Mouse (Mus musculus): ENCODE measurements around the gene Naa80. TPM values are rescaled to one million over a fixed set of nuclear protein-coding genes. Genes with fewer than 3 reads are reported as not detected.
A peak's percentile ranks its signal among the peaks of the same experiment; 100 is the strongest.

Naa80 gene
- total and polyA plus RNA-seq, 2 experiments from 2014 or later = 14.5 to 58.8 TPM

DNA sequence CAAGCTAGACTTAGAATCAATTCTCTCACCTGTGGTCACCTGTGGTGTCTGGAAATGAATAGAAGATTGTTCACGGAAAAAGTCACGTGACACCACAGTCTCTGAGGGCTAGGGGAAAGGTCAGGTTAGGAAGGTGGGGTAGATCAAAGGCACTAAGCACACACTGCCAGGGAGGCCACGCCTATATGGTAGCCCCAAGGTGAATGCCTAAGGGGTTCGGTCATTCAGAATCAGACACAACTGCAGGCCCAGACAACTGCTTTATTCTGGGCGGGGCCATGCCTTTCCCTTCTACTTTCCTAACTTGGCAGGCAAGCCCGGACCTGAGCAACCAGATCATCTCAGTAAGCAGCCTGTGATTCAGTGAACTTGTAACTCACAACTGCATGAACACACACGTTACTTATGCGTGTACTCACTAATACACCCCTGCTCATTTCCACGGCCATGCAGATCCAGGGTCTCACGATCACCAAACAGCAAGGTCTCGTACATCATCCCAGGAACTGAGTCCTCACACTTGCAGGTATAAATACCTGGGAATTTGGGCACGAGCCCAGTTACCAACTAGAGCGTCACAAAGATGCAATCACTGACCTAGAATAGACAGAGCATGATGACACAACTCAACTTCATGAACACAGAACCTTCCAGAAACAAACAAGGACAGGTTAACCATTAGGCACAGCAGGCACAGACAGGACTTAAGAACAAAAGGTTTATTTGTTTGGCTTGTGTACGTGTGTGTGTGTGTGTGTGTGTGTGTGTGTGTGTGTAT, 2.9 kb upstream of the Naa80 start:
- 73% methylated on average over 14 of the region's 14 CpGs for WGBS
- Histone ChIP-seq H3K4me3 (ENCODE audit: low read depth, low read length) (no peak overlapping the region), H3K9me3 (replicated peaks; ENCODE audit: control insufficient read depth, low read length) (no peaks in the 10 kb centered on the region), H3K4me2 (ENCODE audit: low read depth, low read length) (no peak overlapping the region), H3K9ac (replicated peaks; ENCODE audit: low read depth, low read length) (no peak overlapping the region), H3K27ac (ENCODE audit: low read depth) (peak overlapping the region; percentile 71), H3K27me3 (ENCODE audit: control insufficient read depth, insufficient read depth, low read length) (no peaks in the 10 kb centered on the region), H3K4me1 (ENCODE audit: control insufficient read depth, insufficient read depth) (peaks cover 17% of the 10 kb centered on the region), H3K36me3 (replicated peaks; ENCODE audit: control insufficient read depth, insufficient read depth, low read length) (peaks cover 27% of the 10 kb centered on the region)
- DNase-seq (ENCODE audit: low spot score) (no peak), ATAC-seq (ENCODE audit: insufficient read depth, low read depth) (no peak)
- TF ChIP-seq CTCF (IDR thresholded peaks at IDR 0.05; ENCODE audit: low read depth) (no peak), EP300 (IDR thresholded peaks at IDR 0.05; ENCODE audit: low read depth) (no peak)

DNA sequence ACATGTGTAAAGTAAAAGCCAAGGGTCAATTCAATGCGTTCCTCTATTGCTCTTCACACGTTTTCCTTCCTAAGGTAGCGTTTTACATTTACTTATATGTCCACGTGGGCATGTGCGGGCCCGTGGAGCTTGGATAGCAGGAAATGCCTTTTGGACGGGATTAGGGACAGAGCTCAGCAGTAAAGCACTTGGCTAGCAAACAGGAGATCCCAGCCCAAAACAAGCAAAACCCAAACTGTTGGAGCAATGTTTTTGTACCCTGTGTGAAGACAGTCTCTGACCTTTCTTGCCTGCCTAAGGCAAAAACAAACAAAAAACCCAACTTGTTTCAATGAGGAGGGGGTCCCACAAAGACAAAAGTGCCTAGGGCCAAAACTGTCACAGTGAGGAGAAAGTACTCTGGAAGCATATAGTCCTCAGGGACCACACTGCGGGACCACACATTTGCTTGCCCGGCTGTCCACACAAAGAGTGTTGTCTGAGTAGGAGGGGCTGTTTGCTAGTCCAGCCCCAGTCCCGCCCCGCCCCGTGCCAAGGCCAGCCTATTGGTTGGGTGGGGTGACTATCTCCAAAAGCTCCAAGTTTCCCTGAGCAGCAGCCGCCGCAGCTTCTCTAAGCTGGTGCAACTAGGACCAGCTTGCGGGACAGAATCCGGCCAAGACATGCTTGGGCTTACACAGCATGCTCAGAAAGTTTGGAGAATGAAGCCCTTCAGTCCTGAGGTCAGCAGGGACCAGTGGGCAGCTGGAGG, 2.2 kb upstream of the Naa80 start, which contains the start of gene Hyal1:
Gene Hyal1 (plus strand): TSS at position 571 of the 751 bp plus-strand sequence.
- Histone ChIP-seq H3K36me3 (replicated peaks; ENCODE audit: control insufficient read depth, insufficient read depth, low read length) (peaks cover 24% of the 10 kb centered on the region), H3K27me3 (ENCODE audit: control insufficient read depth, insufficient read depth, low read length) (no peaks in the 10 kb centered on the region), H3K4me1 (ENCODE audit: control insufficient read depth, insufficient read depth) (peaks cover 16% of the 10 kb centered on the region), H3K27ac (ENCODE audit: low read depth) (peak within 1 kb of the TSS; percentile 71), H3K9me3 (replicated peaks; ENCODE audit: control insufficient read depth, low read length) (no peaks in the 10 kb centered on the region), H3K4me3 (ENCODE audit: low read depth, low read length) (peak within 1 kb of the TSS; percentile 36), H3K4me2 (ENCODE audit: low read depth, low read length) (peak within 1 kb of the TSS; percentile 62), H3K9ac (replicated peaks; ENCODE audit: low read depth, low read length) (peak within 1 kb of the TSS; percentile 43; the same call in 1 of the 2 replicates)
- DNase-seq (ENCODE audit: low spot score) (peak; percentile 91), ATAC-seq (ENCODE audit: insufficient read depth, low read depth) (peak; percentile 70)
- WGBS = 26% methylated on average over 16 of the region's 16 CpGs
- TF ChIP-seq CTCF (IDR thresholded peaks at IDR 0.05; ENCODE audit: low read depth) (no peak), EP300 (IDR thresholded peaks at IDR 0.05; ENCODE audit: low read depth) (no peak)

DNA sequence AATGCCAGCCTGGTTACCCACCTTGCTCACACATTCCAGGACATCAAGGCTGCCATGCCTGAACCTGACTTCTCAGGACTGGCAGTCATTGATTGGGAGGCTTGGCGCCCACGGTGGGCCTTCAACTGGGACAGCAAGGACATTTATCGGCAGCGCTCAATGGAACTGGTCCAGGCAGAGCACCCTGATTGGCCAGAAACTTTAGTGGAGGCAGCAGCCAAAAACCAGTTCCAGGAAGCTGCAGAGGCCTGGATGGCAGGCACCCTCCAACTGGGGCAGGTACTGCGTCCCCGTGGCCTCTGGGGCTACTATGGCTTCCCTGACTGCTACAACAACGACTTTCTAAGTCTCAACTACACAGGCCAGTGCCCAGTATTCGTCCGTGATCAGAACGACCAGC, 816 bp upstream of the Naa80 start:
- Histone ChIP-seq H3K4me1 (ENCODE audit: control insufficient read depth, insufficient read depth) (peaks cover 21% of the 10 kb centered on the region), H3K9me3 (replicated peaks; ENCODE audit: control insufficient read depth, low read length) (no peaks in the 10 kb centered on the region), H3K36me3 (replicated peaks; ENCODE audit: control insufficient read depth, insufficient read depth, low read length) (peaks cover 14% of the 10 kb centered on the region), H3K27me3 (ENCODE audit: control insufficient read depth, insufficient read depth, low read length) (no peaks in the 10 kb centered on the region), H3K9ac (replicated peaks; ENCODE audit: low read depth, low read length) (no peak overlapping the region), H3K4me2 (ENCODE audit: low read depth, low read length) (peak overlapping the region; percentile 62; the same call in 1 of the 2 replicates), H3K4me3 (ENCODE audit: low read depth, low read length) (no peak overlapping the region), H3K27ac (ENCODE audit: low read depth) (no peak overlapping the region)
- DNase-seq (ENCODE audit: low spot score) (no peak), ATAC-seq (ENCODE audit: insufficient read depth, low read depth) (no peak)
- TF ChIP-seq EP300 (IDR thresholded peaks at IDR 0.05; ENCODE audit: low read depth) = no peak
- 91% methylated on average over 10 of the region's 10 CpGs for WGBS

DNA sequence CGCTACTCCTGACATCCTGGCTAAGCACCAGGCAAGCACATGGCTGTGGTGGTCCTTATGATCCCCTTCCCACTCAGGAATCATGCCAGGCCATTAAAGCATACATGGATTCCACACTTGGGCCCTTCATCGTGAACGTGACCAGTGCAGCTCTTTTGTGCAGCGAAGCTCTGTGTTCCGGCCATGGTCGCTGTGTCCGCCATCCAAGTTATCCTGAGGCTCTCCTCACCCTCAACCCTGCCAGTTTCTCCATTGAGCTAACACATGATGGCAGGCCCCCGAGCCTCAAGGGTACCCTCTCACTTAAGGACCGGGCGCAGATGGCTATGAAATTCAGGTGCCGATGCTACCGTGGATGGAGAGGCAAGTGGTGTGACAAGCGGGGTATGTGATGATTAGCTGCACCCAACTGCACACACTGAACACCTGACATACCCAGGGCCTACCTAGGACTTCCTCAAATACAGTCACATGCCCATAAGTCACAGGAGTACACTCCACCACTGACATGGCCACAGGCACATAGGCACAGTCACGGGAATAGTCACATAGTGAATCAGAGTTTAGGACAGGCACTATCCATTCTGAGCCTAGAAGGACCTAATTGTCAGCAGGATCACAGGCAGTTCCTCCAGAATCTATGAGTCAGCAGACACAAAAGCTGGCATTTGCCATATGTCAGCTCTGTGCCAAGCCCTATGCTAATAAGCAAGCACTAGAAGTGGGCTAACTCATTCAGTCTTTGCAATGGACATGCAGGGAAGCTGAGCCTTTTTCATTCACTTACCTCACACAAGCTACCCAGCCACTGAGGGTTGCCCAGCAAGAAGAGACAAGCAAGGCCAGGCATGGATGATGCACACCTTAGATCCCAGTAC, 575 bp downstream of the Naa80 start:
- peak overlapping the region; percentile 94; the same call in 1 of the 2 replicates for H3K27ac ChIP-seq (ENCODE audit: low read depth)
- no peak for DNase-seq (ENCODE audit: low spot score)

More for the DNA sequence above, 575 bp downstream of the Naa80 start:
- no peak overlapping the region for H3K9ac ChIP-seq (replicated peaks; ENCODE audit: low read depth, low read length)
- 93% methylated on average over 14 of the region's 14 CpGs for WGBS
- H3K4me3 ChIP-seq (ENCODE audit: low read depth, low read length) = no peak overlapping the region
- no peaks in the 10 kb centered on the region for H3K9me3 ChIP-seq (replicated peaks; ENCODE audit: control insufficient read depth, low read length)
- TF ChIP-seq EP300 (IDR thresholded peaks at IDR 0.05; ENCODE audit: low read depth) = no peak
- TF ChIP-seq CTCF (IDR thresholded peaks at IDR 0.05; ENCODE audit: low read depth) = no peak
- no peak for ATAC-seq (ENCODE audit: insufficient read depth, low read depth)
- H3K4me2 ChIP-seq (ENCODE audit: low read depth, low read length) = no peak overlapping the region
- H3K36me3 ChIP-seq (replicated peaks; ENCODE audit: control insufficient read depth, insufficient read depth, low read length) = peaks cover 20% of the 10 kb centered on the region
- H3K27me3 ChIP-seq (ENCODE audit: control insufficient read depth, insufficient read depth, low read length) = no peaks in the 10 kb centered on the region
- H3K4me1 ChIP-seq (ENCODE audit: control insufficient read depth, insufficient read depth) = peaks cover 21% of the 10 kb centered on the region

Measured in heart, postnatal 0 days (tissue).